Mouse (Mus musculus): ENCODE data around the gene Cfap70.

Gene Cfap70

DNA sequence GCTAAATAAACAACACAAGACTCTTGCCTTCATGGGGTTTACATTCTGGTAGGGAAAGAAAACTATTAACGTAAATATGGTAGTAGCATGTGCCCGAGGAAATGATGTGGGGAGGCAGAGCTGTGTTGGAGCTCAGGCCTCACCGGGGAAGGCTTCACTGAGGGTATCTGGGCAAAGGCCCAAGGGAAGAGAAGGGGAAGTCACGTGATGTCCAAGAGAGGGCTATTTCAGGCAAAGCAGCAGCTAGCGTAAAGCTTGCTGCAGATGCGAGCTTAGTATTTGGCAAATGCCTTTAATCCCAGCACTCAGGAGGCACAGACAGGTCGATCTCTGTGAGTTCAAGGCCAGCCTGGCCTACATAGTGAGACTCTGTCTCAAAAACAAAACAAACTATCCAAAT lies 29.8 kb downstream of the Cfap70 start:
- peak in 1 of 2 experiments; percentile 12 for DNase-seq

DNA sequence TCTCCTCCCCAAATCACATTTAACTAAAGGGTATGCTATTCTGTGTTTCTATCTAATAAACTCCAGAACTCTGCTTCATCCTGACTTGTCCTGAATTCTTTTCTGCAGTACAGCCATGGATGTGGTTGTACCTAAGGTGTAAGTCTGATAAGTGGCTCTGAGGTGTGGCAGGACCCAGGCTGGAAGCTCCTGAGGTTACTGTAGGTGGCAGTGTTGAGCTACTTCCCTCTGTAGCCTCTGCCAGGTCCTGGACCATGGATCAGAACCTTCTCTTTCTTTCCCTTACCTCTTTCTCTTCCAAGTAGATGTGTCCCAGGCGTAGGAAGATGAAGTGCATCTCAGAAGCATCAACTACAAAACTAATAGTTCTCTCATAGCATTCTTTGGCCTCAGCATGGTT lies 52.0 kb downstream of the Cfap70 start:
- DNase-seq = peak in 1 of 2 experiments; percentile 48

DNA sequence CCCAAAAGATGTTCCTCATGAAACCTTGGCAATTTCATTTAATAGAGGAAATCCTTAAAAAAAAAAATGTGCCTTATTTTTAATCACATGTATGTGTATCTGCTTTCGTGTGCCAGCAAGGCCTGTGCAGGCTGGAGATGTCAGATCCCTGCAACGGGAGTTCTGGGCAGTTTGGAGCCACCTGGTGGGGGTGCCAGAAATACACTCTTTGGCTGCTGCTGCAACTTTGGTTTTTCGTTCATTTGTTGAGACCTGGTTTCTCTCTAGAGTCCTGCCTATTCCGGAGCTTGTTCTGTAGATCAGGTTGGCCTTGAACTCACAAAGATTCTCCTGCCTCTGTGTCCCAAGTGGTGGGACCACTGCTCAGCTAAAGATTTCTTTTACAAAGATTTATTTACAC lies 53.2 kb downstream of the Cfap70 start:
- DNase-seq = no peak

DNA sequence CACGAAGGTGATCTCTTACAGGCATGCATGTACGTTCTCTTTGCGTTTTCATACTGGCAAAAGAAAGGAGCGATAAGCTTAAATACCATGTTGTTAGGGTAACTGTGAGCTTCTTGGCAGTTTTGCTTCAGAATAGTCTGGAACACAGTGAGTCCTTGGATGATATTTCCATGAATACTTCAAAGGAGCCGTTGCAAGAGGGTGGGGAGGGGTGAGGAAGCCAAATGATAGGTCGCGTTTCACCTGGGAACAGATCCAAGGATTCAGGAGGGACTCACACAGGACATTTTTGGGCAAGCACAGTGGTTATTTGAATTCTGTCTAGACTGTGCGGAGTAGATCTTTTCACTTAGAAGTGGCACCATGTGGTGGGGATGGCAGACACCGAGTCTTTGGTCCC lies 54.8 kb downstream of the Cfap70 start:
- DNase-seq = no peak

DNA sequence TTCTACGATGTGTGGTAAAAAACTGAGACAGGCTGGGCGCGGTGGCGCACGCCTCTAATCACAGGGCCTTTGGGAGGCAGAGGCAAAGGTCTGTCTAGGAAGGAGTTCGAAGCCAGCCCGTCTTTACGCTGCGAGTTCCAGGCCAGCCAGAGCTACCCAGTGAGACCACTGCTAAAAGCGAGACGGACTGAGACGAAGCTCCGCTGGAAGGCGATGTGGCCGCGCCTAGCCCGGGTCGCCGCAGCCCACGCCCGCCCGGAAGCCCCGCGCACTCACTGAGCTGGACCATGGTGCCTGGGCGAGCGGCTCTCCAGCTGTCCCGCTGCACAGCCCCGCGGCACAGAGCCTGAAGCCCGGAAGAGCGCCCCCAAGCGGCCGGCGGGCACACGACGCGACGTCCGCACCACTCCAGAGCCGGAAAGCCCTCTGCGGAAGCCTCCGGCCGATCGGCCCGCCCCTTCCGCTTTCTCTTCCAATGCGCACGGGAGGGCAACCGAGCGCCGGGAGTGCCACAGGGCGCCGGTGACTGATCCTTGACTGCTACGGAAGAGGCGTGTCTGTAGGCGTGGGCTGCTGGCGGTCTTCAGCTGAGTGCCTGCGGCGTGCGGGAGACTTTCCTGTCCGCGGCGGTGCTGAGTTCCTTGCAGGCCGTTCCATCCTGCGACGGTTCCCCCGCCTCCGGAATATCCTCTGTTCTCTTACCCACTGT lies 58.7 kb downstream of the Cfap70 start, which contains the start of gene Mrps16:
Mrps16 (minus strand) TSS at position 430 of the 709 bp plus-strand sequence.
- DNase-seq = peak; percentile 95 to 97

DNA sequence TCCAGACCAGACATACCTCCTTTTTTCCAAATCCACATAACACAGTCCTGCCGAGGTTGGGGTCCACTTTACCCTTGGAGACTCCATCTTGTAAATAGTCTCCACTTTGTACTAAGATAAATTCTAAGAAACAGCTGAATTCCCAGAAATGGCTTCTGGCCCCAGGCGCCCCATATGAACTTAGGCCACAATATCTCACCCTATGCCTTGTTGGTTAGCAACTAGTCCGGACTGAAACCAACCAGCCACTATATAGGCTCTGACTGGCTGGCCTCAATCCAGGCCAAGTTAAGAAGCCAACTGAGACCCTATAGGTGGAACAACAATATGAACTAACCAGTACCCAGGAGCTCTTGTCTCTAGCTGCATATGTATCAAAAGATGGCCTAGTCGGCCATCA lies 59.7 kb downstream of the Cfap70 start:
- DNase-seq = no peak

DNA sequence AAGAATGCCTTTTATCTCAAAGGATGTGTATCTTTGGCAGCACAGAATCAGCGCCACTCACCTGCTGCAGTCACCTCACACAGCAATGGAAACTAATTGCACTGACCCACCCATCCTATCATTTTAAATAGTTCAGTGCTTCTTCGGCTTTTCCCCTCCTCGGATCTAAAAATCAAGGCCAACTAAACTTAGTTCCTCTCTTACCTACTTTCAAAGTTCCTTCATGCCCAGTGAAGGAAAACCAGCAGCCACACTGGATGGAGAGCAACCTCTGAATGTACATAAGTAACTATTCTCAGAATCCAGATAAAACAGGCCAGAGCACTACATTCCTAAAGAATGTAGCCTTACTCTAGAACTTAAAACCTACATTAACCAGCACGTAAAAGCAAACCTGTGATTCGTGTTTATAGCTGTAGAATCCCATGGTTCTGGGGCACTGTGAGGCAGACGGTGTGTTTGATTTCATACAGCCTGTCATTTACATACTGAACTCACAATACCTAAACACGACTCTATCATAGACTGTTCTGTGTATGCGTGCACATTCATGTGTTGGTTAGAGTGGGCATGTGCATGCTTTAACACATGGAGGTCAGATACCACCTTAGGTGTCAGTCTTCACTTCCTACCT lies 62.5 kb downstream of the Cfap70 start:
- DNase-seq = no peak

DNA sequence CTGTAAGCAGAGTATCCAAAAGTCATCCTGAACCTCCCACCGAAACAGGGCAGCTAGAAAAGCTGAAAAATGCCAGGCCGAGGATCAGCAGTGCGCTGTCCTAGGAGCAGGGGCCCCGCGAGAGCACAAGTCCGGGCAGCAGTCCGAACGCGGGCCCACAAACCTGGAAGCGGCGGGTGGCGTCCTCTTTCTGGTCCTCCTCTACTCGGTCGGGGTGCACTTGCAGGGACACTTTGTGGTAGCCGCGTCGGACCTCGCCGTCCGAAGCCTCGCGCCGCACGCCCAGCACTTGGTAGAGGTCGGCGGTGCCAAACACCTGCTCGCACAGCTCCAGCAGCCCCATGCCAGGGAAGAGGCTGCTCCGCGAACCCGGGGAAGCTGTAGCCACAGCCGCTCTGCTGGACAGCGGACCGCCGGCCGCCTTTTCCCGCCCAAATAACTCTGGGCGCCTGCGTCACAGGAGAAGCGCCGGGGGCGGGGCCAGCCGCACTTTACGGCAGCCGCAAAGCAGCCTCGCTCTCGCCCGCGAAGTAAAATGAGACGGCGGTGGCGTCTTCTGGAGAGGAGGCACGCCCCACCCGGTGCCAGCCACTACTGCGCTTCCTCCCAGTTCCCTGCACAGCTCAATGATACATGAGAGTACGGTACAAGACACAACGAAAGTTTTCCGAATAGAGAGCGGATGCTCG lies 63.4 kb downstream of the Cfap70 start, which contains the start of gene Dnajc9:
Dnajc9 (minus strand) TSS at position 470 of the 689 bp plus-strand sequence.
- peak; percentile 92 to 96 for DNase-seq

DNA sequence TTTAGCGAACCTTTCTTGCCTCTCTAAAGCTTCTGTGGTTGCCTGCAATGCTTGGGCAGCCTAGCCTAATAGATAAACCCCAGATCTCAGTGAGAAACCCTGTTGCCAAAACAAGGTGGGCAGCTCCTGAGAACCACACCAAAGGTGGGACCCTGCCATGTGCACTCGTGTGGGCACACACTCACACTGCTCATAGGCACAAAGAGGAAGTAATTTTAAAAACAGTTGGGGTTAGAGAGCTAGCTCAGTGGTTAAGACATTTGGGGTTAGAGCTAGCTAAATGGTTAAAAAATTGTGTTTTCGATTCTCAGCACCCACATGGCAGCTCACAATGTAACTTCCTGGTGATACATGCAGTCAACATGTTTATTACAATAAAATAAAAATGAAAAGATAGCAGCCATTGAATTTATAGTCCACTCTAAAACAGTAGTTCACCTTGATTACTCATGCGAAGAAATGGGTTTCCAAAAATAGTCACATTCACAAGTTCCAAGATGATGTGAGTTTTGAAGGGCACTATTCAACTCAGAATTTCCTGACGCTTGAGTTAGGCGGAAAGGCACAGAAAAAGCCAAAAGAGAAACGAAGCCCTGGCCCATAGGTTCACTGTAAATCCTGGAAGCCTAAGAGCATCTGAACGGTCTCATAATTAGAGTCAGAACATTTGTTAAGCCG lies 72.1 kb downstream of the Cfap70 start:
- DNase-seq = no peak

DNA sequence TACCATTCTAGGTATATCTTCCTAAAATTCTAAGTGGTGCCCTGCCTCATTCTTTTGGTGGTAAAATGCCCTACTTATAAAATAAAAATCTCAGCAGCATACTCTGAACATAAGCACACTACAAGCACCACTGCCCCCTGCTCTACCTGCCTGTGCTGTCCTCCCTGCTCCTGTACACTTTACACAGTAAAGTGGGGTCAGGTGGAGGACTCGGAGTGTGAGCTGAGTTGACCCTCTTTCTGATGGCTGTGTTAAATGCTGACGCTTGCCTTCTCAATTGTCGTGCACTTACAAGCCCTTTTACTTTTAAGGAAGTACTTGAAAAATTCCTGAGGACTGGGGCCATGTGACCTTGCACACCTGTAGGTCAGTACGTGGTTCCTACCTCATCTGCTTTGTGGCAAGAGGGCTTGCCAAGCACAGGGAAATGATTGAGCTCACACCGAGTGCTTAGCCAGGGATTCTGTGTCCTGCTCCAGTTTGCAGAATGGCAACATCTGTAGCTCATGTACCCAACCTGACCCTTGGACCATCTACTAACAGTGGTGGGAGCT lies 72.9 kb downstream of the Cfap70 start:
- DNase-seq = no peak

DNA sequence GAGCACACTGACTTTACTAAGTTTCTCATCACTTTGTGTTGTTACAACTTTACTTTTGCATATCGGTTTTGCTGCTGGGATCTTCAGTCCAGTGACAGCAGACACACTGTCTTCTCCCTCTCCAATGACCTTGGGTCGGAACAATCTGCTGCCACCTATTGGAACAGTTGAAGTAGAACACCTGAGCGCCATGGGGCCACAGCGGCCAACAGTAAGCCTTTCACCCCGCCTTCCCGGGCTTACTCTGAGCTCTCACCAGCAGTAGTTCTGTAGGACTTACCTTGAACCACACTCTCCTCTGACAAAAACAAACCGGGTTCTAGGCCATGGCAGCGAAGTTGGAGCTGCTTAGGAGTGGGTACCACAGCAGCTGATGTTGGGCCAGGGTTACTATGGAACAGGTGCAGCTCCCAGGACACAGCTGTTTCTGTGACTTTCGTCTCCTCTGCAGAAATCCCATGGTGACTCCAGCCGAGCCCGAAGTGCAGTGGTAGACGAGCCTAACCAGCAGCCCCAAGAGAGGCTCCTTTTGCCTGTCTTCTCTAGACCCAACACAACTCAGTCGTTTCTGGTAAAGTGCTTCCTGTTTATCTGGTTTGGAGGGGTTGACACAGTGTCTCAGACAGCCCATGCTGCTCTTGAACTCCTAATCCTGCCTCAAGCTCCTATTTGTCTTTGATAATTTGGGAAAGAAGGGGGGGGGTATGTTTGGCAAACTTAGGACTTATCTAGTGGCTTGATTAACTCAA lies 73.5 kb downstream of the Cfap70 start:
- peak; percentile 68 to 73 for DNase-seq

DNA sequence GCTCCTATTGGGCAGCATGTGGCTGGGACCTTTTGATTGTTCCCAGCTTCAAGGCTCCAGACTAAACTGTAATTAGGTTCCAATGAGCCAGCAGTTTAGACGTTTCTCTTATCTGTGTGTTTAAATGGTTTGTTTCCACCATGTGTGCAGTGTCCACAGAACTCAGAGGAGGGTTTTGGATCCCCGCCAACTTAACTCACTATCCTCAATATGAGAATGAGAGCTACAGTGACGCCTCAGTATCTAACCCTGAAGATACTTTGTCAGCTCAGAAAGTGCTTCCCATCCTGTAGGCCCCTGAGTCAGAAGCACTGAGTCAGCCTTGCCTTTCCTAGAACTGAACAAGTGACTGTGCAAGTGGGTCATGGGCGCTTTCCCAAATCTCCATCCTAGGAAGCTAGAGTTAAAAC lies 74.9 kb downstream of the Cfap70 start:
- no peak for DNase-seq

DNA sequence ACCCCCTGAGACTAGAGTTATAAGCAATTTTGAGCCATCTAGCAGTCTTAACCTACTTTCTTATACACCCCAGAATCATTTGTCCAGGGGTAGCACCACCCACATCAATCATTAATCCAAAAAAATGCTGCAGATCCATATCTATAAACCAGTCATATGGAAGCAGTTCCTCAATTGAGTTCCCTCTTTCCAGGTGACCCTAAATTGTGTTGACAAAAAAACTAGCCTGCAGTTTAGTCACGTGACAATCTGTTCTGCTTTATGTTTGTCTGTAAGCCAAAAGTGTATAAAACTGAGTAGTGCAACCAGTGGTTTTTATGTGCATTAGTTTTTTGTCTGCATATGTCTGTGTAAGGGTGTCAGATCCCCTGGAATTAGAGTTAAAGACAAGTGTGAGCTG lies 80.2 kb downstream of the Cfap70 start:
- DNase-seq = no peak

DNA sequence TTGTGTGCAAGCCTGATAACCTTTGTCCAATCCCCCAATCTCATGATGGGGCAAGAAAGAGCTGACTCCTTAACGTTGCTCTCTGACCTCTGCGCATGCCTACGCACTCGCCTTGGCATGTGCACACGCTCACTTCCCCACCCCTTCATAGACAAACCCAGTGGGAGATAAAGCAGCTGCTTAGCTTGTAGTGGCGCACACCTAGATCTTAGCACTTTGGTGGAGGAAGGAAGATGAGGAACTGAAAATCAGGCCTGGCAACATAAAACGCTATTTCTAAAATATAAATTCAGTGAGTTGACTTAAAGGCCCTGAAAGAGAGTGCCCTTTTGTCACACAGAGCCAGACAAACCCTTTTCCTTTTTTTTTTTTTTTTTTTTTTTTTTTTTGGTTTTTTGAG lies 81.2 kb downstream of the Cfap70 start:
- no peak for DNase-seq

DNA sequence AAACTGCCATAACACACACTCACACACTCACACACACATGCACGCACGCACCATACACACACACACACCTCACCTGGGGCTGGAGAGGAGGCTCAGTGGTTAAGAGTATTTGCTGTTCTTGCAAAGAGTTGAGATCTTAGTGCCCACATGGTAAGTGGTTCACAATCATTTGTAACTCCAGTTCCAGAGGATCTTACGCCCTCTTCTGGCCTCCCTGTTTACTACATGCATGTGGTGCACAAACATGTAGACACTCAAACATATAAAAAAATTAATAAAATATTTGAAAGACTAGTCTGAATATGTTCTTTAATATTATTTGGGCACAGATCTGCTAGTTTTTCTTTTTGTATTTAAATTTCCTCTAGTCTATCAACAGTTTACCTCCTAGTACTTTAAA lies 83.8 kb downstream of the Cfap70 start:
- no peak for DNase-seq

DNA sequence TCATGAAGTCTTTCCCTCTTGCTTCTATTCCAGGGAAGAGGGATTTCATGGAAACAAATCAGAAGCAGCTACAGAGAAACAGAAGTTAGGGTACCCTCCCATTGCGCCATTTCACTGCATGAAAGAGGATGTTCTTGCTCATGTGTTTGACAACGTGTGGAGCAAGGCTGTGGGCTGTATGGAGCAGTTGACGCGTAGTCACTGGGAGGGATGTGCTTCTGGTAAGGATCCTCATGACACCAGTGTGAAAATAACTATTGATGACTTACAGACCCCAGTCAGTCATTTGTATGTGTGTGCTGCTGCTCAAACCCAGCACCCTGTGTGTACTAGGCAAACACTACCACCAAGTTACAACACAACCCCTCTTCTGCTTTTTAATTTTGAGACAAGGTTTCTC lies 88.8 kb downstream of the Cfap70 start:
- no peak for DNase-seq

DNA sequence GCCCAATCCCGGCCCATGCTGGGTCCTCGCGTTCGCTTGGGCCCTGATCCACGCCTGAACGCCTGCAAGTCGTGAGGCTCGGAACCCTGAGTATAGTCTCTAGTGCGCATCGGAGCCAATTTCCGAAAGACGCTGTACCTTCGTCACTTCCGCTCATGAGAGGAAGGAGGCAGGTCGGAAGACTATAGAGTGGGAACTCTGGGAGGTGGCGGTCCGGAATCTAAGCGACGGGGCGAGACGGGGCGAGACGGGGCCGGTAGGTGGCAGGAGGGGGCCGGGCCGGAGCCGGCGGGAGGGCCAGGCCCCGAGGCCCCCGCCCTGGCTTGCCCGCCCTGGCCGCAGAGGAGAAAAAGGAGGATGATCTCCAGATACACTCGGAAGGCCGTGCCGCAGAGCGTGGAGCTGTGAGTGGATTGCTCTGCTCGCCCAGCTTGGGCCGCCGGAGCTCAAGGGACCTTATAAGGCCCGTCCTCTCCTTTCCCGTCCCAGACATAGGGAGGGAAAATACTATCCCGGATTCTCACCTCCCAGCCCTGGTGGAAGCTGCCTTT lies 104.0 kb downstream of the Cfap70 start, which contains the start of the genes Ecd and Fam149b:
Ecd (minus strand) TSS at position 131 of the 551 bp plus-strand sequence.
Fam149b (plus strand) TSS at position 172 of the 551 bp plus-strand sequence.
- DNase-seq = peak; percentile 90 to 93

DNA sequence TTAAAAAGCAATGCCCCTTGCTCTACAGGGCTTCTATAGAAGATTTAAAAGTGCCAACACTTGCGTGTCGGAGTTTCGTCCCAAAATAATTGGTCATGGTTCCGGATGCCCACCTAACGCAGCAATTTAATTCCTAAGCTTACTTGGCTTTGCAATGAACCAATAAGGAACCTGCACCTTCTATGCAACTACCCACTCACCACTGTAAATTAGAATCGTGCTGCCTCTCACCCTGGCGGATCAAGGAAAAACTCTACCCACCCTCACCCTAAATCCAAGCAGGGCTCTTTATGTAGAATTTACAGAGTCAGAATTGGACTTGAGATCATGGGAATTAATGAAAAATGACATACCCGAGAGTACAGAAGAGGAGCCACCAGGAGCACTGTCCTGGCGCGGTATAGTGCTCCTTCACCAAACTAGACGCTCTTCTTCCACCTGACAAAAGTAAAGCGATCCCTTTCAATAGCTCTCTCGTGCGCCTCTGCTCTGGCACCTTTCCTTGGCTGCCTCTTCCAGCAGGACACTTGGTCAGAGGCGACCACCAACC lies 104.5 kb downstream of the Cfap70 start:
- peak in 1 of 2 experiments; percentile 7 for DNase-seq

DNA sequence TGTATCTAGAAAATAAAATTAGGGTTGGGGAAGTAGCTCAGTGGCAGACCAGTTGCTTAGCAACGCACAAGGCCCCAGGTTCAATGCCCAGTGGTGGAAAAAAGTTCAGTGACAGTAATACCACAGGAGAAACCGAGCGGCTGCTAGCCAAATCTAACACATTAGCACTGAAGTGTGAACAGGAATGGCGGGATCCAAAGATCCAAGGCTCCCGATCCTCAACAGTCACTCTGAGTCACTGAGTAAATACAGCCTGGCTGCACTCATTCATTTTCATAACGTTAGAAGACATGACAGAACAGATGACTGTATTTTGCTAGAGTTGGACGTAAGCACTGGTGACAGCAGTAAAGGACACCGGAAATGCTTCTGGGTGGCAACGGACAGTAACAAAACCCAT lies 106.1 kb downstream of the Cfap70 start:
- peak in 1 of 2 experiments; percentile 7 for DNase-seq
